Mouse (Mus musculus) hindbrain, postnatal 0 days (tissue): ENCODE results near the gene Tmem237. TPM values are rescaled to one million over a fixed set of nuclear protein-coding genes. Genes with fewer than 3 reads are reported as not detected.

Source experiments
- ATAC-seq: fragments of 200-750 bp; cut with Nextera tagmentation; 2 replicates; pipeline ENCODE4 v1.8.0; 2017; ENCODE audit warnings: mild to moderate bottlenecking, moderate TSS enrichment, moderate library complexity
- DNase-seq: peaks from one replicate; pipeline ENCODE4 v3.0.0-alpha.2; 2015; ENCODE audit warnings: low spot score
- H3K27ac ChIP-seq: fragments of 300-500 bp; sonication (generic); 2 replicates; pipeline ENCODE4 v1.5.1; 2014; ENCODE audit warnings: mild to moderate bottlenecking
- H3K27me3 ChIP-seq: fragments of 300-500 bp; sonication (generic); 2 replicates; pipeline ENCODE4 v1.6.1; 2014; ENCODE audit warnings: low read length, mixed read lengths; ENCODE audit not compliant: insufficient read depth
- H3K36me3 ChIP-seq: fragments of 300-500 bp; sonication (generic); 2 replicates; pipeline ENCODE4 v1.6.1; 2014; ENCODE audit warnings: low read length, mixed read lengths; ENCODE audit not compliant: insufficient read depth
- H3K4me1 ChIP-seq: fragments of 300-500 bp; sonication (generic); 2 replicates; pipeline ENCODE4 v1.6.1; 2014; ENCODE audit warnings: antibody characterized with exemption, low read length, mixed read lengths; ENCODE audit not compliant: insufficient read depth
- H3K4me2 ChIP-seq: fragments of 300-500 bp; sonication (generic); 2 replicates; pipeline ENCODE4 v1.6.1; 2014; ENCODE audit warnings: low read depth, mild to moderate bottlenecking, low read length, moderate library complexity, mixed read lengths
- H3K4me3 ChIP-seq: fragments of 300-500 bp; sonication (generic); 2 replicates; pipeline ENCODE4 v1.5.1; 2014; ENCODE audit warnings: low read length
- H3K9ac ChIP-seq: fragments of 300-500 bp; sonication (generic); replicated peaks from 2 replicates; pipeline ENCODE4 v1.6.1; 2014; ENCODE audit warnings: mild to moderate bottlenecking, low read length, moderate library complexity, mixed read lengths
- H3K9me3 ChIP-seq: fragments of 300-500 bp; sonication (generic); 2 replicates; pipeline ENCODE4 v1.6.1; 2016; ENCODE audit warnings: low read length, mixed read lengths
- CTCF ChIP-seq: IDR thresholded peaks from 2 replicates; pipeline ENCODE4 v1.5.1; 2016; ENCODE audit warnings: antibody characterized with exemption, control low read depth, low read depth
- WGBS: fragments of 180-500 bp; shearing (Covaris S2); extraction: QIAGEN DNeasy Blood & Tissue Kit; methylation state at CpG from one replicate; pipeline ENCODE4 v1.1.7; 2014; 5-methylcytosine and 5-hydroxymethylcytosine counted together
- polyA plus RNA-seq: library from polyadenylated mRNA; unstranded; fragments of >200 nt; fragmentation: Nextera tagmentation; extraction: Ambion mirVana; gene quantifications from 2 replicates; pipeline ENCODE4 v1.2.1, GENCODE M21; 2015
- total RNA-seq: library from RNA; depleted of rRNA; stranded (reverse); fragments of >200 nt; gene quantifications from 2 replicates; pipeline ENCODE4 v1.2.3, GENCODE M21; 2014; rRNA removed

Tmem237 gene
- total and polyA plus RNA-seq, 2 experiments from 2014 or later = 26.1 to 55.8 TPM

DNA sequence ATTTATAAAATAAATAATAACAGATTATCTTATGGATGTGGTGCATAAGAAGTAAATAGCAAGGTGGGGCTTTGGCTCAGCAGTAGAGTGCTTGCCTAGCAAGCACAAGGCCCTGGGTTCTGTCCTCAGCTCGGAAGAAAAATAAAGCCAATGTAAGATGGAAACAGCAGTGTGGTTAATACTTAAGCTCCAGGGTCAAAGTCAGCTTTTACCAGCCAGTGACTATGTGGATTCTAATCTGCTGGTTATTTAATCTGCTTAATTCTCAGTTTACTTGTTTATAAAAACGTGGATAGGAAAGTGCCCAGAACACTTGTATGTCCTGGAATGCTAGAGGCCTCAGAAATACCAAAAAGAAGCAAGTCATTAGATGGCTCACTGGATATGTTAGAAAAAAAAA, 63.3 kb downstream of the Tmem237 start:
- ATAC-seq (no peak), DNase-seq (no peak)
- Histone ChIP-seq H3K4me3 (no peak overlapping the region), H3K36me3 (no peaks in the 10 kb centered on the region), H3K27ac (no peak overlapping the region), H3K9ac (no peak overlapping the region), H3K4me1 (no peaks in the 10 kb centered on the region), H3K9me3 (no peaks in the 10 kb centered on the region), H3K27me3 (no peaks in the 10 kb centered on the region), H3K4me2 (no peak overlapping the region)
- 73% methylated on average over 2 of the region's 2 CpGs for WGBS
- TF ChIP-seq CTCF = no peak

DNA sequence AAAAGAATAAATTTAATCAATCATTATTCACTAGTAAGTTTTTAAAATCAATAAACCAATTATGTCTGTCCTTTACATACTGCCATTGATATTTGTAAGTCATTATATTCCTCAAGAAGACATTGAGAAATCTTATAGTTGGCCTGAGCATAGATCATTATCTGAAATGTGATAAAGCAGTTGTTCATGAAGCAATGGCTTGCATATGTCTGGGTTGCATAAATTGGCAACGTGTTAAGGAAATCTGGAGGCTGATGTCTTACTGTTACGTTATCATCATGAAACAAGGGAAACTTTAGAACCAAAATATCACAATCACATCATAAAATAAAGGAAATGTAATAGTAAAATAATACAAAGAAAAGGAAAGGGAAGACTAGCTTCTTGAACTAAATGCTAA, 68.9 kb downstream of the Tmem237 start:
- no peak overlapping the region for H3K4me2 ChIP-seq
- no peaks in the 10 kb centered on the region; the same call in 1 of the 2 replicates for H3K9me3 ChIP-seq
- no peak overlapping the region for H3K4me3 ChIP-seq
- TF ChIP-seq CTCF = no peak
- ATAC-seq (no peak), DNase-seq (no peak)
- no peaks in the 10 kb centered on the region for H3K4me1 ChIP-seq
- no peaks in the 10 kb centered on the region for H3K27me3 ChIP-seq
- 77% methylated on average over 2 of the region's 2 CpGs for WGBS
- H3K36me3 ChIP-seq = no peaks in the 10 kb centered on the region
- no peak overlapping the region for H3K27ac ChIP-seq
- no peak overlapping the region for H3K9ac ChIP-seq

Other genes with a start within 250 kb of the Tmem237 start
- gene Trak2, start 147.0 kb downstream of the Tmem237 start, total RNA-seq = 44.7 and 72.1 TPM in 2 replicates
- 14.7 and 15.7 TPM in 2 replicates for gene Trak2, start 147.0 kb downstream of the Tmem237 start, polyA plus RNA-seq
- gene Stradb, start 146.9 kb downstream of the Tmem237 start, total RNA-seq = 33.0 and 42.9 TPM in 2 replicates
- 85.6 and 95.5 TPM in 2 replicates for gene Stradb, start 146.9 kb downstream of the Tmem237 start, polyA plus RNA-seq
- gene C2cd6, start 25.5 kb downstream of the Tmem237 start, total RNA-seq = not detected in 2 replicates
- gene C2cd6, start 25.5 kb downstream of the Tmem237 start, polyA plus RNA-seq = not detected in 2 replicates
- gene Mpp4, start 43.0 kb upstream of the Tmem237 start, total RNA-seq = 1.4 and 2.8 TPM in 2 replicates
- 0.43 and 0.45 TPM in 2 replicates for gene Mpp4, start 43.0 kb upstream of the Tmem237 start, polyA plus RNA-seq
- 32.8 and 35.9 TPM in 2 replicates for gene Als2, start 116.8 kb upstream of the Tmem237 start, total RNA-seq
- gene Als2, start 116.8 kb upstream of the Tmem237 start, polyA plus RNA-seq = 11.6 and 12.1 TPM in 2 replicates
- gene Cdk15, start 136.5 kb upstream of the Tmem237 start, total RNA-seq = 1.3 TPM in 2 replicates
- gene Cdk15, start 136.5 kb upstream of the Tmem237 start, polyA plus RNA-seq = 1.5 and 1.8 TPM in 2 replicates